Mouse (Mus musculus) small intestine, adult 2 months (tissue): ENCODE results near the gene Pde4b.

Experiments used
- CTCF ChIP-seq: fragments of 200-500 bp; IDR thresholded peaks from 2 replicates; pipeline ENCODE4 v1.5.1; 2012; ENCODE audit warnings: low read depth, mild to moderate bottlenecking, control low read depth, inconsistent platforms, low read length, moderate library complexity, mixed read lengths; ENCODE audit not compliant: insufficient replicate concordance, insufficient read length; ENCODE audit errors: extremely low read depth
- POLR2A ChIP-seq: fragments of 200-500 bp; IDR thresholded peaks from 2 replicates; pipeline ENCODE4 v1.6.1; 2012; ENCODE audit warnings: low read depth, mild to moderate bottlenecking, control low read depth, inconsistent platforms, low read length, moderate library complexity

- TF ChIP-seq CTCF, result no peak
- no peak for TF ChIP-seq POLR2A
These were observed 71.8 kb downstream of the Pde4b start for GRCm38 (mm10) chr4:102159178-102159577.
